Mouse (Mus musculus) kidney, embryonic 15.5 days (tissue): ENCODE results near the gene Ppp1r36. TPM values are rescaled to one million over a fixed set of nuclear protein-coding genes. Genes with fewer than 3 reads are reported as not detected.
"Not testable (repeated sequence)": the region's sequence is repeated elsewhere in the genome, so short reads cannot be mapped to it uniquely, and the experiment has no call there.

Experiments
- ATAC-seq: fragments of 200-750 bp; cut with Nextera tagmentation; replicated peaks from 2 replicates; pipeline ENCODE4 v1.8.0; 2017; ENCODE audit warnings: moderate TSS enrichment; ENCODE audit not compliant: low FRiP score
- H3K27ac ChIP-seq: fragments of 300-500 bp; sonication (generic); 2 replicates; pipeline ENCODE4 v1.5.1; 2015; ENCODE audit warnings: mild to moderate bottlenecking, inconsistent platforms
- H3K27me3 ChIP-seq: fragments of 300-500 bp; sonication (generic); 2 replicates; pipeline ENCODE4 v1.6.1; 2015; ENCODE audit warnings: inconsistent platforms
- H3K36me3 ChIP-seq: fragments of 300-500 bp; sonication (generic); 2 replicates; pipeline ENCODE4 v1.6.1; 2015; ENCODE audit warnings: inconsistent platforms
- H3K4me1 ChIP-seq: fragments of 300-500 bp; sonication (generic); 2 replicates; pipeline ENCODE4 v1.6.1; 2015; ENCODE audit warnings: inconsistent platforms
- H3K4me2 ChIP-seq: fragments of 300-500 bp; sonication (generic); 2 replicates; pipeline ENCODE4 v1.6.1; 2015; ENCODE audit warnings: moderate library complexity, mild to moderate bottlenecking, inconsistent platforms
- H3K4me3 ChIP-seq: fragments of 300-500 bp; sonication (generic); replicated peaks from 2 replicates; pipeline ENCODE4 v1.5.1; 2015; ENCODE audit warnings: mild to moderate bottlenecking, inconsistent platforms
- H3K9ac ChIP-seq: fragments of 300-500 bp; sonication (generic); 2 replicates; pipeline ENCODE4 v1.6.1; 2015; ENCODE audit warnings: mild to moderate bottlenecking, inconsistent platforms
- H3K9me3 ChIP-seq: fragments of 300-500 bp; sonication (generic); replicated peaks from 2 replicates; pipeline ENCODE4 v1.6.1; 2016; ENCODE audit warnings: inconsistent platforms
- WGBS: fragments of 180-500 bp; shearing (Covaris S2); methylation state at CpG from one replicate; pipeline ENCODE4 v1.1.7; 2015; ENCODE audit warnings: mixed read lengths; 5-methylcytosine and 5-hydroxymethylcytosine counted together
- polyA plus RNA-seq: library from polyadenylated mRNA; unstranded; fragments of >200 nt; fragmentation: Nextera tagmentation; extraction: Ambion mirVana; gene quantifications from 2 replicates; pipeline ENCODE4 v1.2.1, GENCODE M21; 2015

The Ppp1r36 gene
- polyA plus RNA-seq, 1 experiment from 2014 or later: 3.1 TPM

DNA sequence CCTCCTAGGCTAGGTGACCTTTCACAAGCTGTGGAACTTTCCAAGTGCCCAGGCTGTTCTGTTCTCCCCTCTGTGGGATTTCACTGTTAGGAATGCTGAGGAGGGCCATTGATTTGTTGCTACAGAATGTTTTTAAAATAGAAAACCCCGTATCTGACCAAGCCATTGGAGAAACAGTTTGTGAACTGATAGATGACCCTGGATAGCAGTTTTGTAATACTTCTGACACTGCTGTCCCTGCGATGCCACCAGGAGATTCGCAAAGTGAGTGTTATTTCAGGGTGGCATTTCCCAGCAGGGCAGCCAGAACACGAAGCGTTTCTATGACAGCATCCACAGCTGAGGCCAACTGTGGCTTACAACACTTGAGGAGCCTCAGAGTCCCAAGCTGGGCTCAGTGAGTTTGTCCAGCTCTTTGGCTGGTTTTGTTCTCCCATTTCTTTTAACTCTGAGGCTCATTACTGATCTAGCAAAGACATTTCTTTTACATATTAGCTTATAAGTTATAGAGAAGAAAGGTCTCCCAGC lies 13.6 kb downstream of the Ppp1r36 start:
- Histone ChIP-seq H3K4me1 (peaks cover 17% of the 10 kb centered on the region), H3K4me3 (no peak overlapping the region), H3K9ac (no peak overlapping the region), H3K27me3 (peaks cover 8% of the 10 kb centered on the region; the same call in 1 of the 2 replicates), H3K4me2 (no peak overlapping the region), H3K9me3 (no peaks in the 10 kb centered on the region), H3K27ac (no peak overlapping the region), H3K36me3 (no peaks in the 10 kb centered on the region)
- 53% methylated on average over 5 of the region's 5 CpGs for WGBS
- ATAC-seq: no peak

DNA sequence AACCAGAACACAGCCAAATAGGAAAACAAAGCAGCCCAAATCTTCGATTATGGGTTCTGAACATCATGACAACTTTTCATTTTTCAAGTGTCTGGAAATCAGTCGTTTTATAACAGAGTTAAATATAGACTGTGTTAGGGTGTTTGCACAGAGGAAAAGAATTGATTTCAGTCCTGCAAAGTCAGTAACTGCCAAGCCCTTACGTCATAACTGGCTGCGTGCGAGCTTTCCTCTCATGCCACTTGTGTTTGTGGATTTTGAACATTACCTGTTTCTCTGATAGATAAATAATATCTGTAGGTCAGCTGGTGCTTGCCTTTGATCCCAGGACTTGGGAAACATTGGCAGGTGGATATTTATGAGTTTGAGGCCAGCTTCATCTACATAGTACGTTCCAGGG lies 14.1 kb downstream of the Ppp1r36 start:
- Histone ChIP-seq H3K4me3 (no peak overlapping the region), H3K27ac (no peak overlapping the region), H3K9me3 (no peaks in the 10 kb centered on the region), H3K36me3 (no peaks in the 10 kb centered on the region), H3K27me3 (peaks cover 13% of the 10 kb centered on the region; the same call in 1 of the 2 replicates), H3K9ac (no peak overlapping the region), H3K4me1 (peaks cover 17% of the 10 kb centered on the region), H3K4me2 (no peak overlapping the region)
- no peak for ATAC-seq
- 89% methylated on average over 6 of the region's 6 CpGs for WGBS

DNA sequence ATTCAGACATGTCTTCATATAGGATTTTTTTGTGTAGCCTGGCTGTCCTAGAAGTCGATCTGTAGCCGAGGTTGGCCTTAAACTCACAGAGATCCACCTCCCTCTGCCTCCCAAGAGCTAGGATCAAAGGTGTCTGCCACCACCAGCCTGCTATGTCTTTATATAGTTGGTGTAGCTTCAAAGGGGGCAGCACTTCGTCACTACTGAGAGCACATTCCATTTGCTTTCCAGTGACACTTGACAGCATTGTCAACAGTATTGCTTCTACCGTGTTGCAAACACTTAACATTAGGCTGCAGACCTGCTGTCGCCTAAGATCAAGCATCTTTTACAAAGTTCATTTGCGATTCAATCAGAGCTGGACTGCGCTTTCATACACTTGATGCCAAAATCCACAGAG lies 16.8 kb downstream of the Ppp1r36 start:
- no peak for ATAC-seq
- Histone ChIP-seq H3K4me3 (no peak overlapping the region), H3K4me2 (no peak overlapping the region), H3K27ac (no peak overlapping the region), H3K36me3 (no peaks in the 10 kb centered on the region), H3K9me3 (no peaks in the 10 kb centered on the region), H3K9ac (no peak overlapping the region), H3K27me3 (peaks cover 9% of the 10 kb centered on the region; the same call in 1 of the 2 replicates), H3K4me1 (peaks cover 12% of the 10 kb centered on the region)
- WGBS: 38% methylated on average over 7 of the region's 7 CpGs

DNA sequence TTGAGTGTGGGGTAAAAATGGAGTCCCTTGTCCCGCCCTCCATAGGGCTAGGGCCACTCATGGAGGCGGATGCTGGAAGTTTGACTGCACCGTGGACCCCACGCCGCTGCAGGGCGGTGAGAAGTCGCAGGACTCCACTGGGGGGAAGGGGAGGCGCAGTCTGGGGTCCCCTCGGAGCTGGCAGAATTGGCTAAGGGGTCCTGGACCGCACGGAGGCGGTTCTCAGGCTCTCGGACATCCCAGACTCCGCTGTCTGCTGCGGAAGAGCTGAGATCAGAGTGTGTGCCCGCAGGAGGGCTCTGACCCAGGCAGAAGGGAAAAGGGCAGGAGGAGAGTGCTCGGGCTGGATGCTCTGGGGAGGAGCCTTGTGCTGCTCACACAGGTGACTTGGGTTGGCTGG lies 17.7 kb downstream of the Ppp1r36 start:
- 2% methylated on average over 17 of the region's 17 CpGs for whole genome bisulfite sequencing
- Histone ChIP-seq H3K27ac (no peak overlapping the region), H3K9me3 (no peaks in the 10 kb centered on the region), H3K27me3 (peaks cover 9% of the 10 kb centered on the region; the same call in 1 of the 2 replicates), H3K4me3 (peak overlapping the region; percentile 44), H3K36me3 (no peaks in the 10 kb centered on the region), H3K4me1 (peaks cover 12% of the 10 kb centered on the region), H3K9ac (peak overlapping the region; percentile 41; the same call in 1 of the 2 replicates), H3K4me2 (peak overlapping the region; percentile 69)
- peak; percentile 80 for ATAC-seq

DNA sequence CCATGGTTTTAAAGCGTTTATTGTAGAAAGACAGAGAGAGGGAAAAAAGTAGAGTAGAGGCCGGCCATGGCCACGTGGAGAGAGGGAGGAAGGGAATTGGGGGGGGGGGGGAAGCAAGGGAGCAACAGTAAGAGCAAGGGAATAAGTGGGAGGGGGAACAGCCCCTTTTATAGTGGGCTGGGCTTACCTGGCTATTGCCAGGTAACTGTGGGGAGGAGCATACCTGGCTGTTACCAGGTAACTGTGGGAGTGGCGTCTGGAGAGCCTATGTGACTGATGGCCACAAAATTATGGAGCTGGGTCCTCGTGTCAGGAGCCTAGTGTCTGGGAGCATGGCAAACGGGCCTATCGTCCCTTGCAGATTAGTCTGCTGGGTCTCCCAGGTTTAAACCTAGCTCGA lies 18.2 kb downstream of the Ppp1r36 start:
- WGBS: 46% methylated on average over 8 of the region's 8 CpGs

DNA sequence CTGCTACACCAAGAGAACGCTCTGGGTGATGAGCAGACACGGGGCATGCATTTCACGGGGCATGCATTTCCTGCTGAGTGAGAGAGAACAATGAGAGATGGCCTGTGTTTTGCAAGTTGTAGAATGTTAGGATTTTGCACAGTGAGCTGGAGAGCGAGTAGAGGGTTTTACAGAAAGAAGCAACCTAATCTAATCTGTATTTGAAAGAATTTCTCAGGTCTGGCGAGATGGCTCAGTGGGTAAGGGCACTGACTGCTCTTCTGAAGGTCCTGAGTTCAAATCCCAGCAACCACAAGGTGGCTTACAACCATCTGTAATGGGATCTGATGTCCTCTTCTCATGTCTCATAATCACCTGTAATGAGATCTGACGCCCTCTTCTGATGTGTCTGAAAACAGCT lies 26.1 kb downstream of the Ppp1r36 start:
- H3K27ac ChIP-seq, ATAC-seq, H3K9me3 ChIP-seq, H3K4me2 ChIP-seq, H3K36me3 ChIP-seq, H3K9ac ChIP-seq, H3K4me3 ChIP-seq, H3K27me3 ChIP-seq: not testable (repeated sequence)
- peaks cover 22% of the 10 kb centered on the region for H3K4me1 ChIP-seq
- 80% methylated on average over 6 of the region's 6 CpGs for WGBS

More for the DNA sequence above, 18.2 kb downstream of the Ppp1r36 start:
- Histone ChIP-seq H3K4me1 (peaks cover 12% of the 10 kb centered on the region), H3K9me3 (no peaks in the 10 kb centered on the region), H3K9ac (peak overlapping the region; percentile 41; the same call in 1 of the 2 replicates), H3K27ac (no peak overlapping the region), H3K4me3 (peak overlapping the region; percentile 44), H3K27me3 (peaks cover 9% of the 10 kb centered on the region; the same call in 1 of the 2 replicates), H3K36me3 (no peaks in the 10 kb centered on the region), H3K4me2 (peak overlapping the region; percentile 69)
- ATAC-seq: no peak; the same call in 1 of the 2 replicates

DNA sequence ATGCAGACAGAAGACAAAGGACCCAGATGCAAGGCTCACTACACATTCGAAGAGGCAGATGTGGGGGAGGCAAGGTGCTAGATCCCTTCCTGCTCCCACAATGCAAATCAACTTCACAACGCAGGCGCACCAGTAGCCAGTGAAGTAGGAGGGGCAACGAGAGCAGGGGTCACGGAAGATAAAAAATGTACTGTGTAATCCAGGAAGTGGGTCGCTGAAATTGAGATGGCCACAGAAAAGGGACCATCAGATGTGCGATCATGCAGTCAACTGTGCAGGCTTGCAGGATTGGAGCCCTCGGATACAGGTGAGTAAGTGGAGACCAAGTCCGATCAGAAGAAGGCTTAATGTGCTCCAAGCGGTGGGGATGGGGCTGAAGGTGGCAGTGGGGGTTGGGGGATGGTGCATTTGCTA lies 27.0 kb downstream of the Ppp1r36 start:
- peaks cover 22% of the 10 kb centered on the region for H3K4me1 ChIP-seq
- no peaks in the 10 kb centered on the region for H3K27me3 ChIP-seq
- H3K27ac ChIP-seq: peak overlapping the region; percentile 47
- WGBS: 28% methylated on average over 10 of the region's 10 CpGs
- peak overlapping the region; percentile 32 for H3K4me2 ChIP-seq
- H3K36me3 ChIP-seq: no peaks in the 10 kb centered on the region
- peak; percentile 22 for ATAC-seq
- no peaks in the 10 kb centered on the region for H3K9me3 ChIP-seq
- peak overlapping the region; percentile 35 for H3K4me3 ChIP-seq
- H3K9ac ChIP-seq: no peak overlapping the region

- H3K9ac ChIP-seq: no peak overlapping the region
- ATAC-seq: no peak
- H3K4me3 ChIP-seq: peak overlapping the region; percentile 35
- no peaks in the 10 kb centered on the region for H3K27me3 ChIP-seq
- H3K27ac ChIP-seq: peak overlapping the region; percentile 47; the same call in 1 of the 2 replicates
- WGBS: 83% methylated on average over 6 of the region's 6 CpGs
- peaks cover 22% of the 10 kb centered on the region for H3K4me1 ChIP-seq
- H3K36me3 ChIP-seq: no peaks in the 10 kb centered on the region
- no peaks in the 10 kb centered on the region for H3K9me3 ChIP-seq
- peak overlapping the region; percentile 32 for H3K4me2 ChIP-seq
Observed at GRCm38 (mm10) chr12:76444862-76445261, 27.5 kb downstream of the Ppp1r36 start.

DNA sequence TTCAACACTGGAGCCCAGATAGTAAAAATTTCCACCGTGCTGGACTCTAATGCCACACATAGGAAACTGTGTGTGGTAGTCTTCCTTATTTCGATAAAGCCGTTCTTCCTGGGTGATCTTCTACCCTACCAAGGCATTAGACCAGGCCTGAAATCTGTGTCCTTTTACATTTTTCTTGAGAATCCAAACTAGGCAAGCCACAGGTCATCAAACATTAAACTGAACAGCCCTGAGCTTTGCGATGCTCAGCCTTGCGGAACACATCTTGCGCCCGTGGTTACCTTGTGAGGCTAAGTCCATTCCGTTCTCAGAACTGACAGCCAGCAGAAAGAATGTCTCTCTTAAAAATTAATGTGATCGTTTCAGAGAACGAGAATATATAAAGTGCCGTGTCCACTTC lies 28.9 kb downstream of the Ppp1r36 start:
- Histone ChIP-seq H3K9me3 (no peaks in the 10 kb centered on the region), H3K27ac (peak overlapping the region; percentile 87), H3K36me3 (no peaks in the 10 kb centered on the region), H3K4me3 (no peak overlapping the region), H3K4me2 (peak overlapping the region; percentile 22), H3K27me3 (no peaks in the 10 kb centered on the region), H3K4me1 (peaks cover 22% of the 10 kb centered on the region), H3K9ac (no peak overlapping the region)
- 45% methylated on average over 11 of the region's 11 CpGs for WGBS
- peak; percentile 73 for ATAC-seq

- Histone ChIP-seq H3K27ac (no peak overlapping the region; the same call in 1 of the 2 replicates), H3K9me3 (no peaks in the 10 kb centered on the region), H3K36me3 (no peaks in the 10 kb centered on the region), H3K27me3 (no peaks in the 10 kb centered on the region), H3K4me1 (peaks cover 22% of the 10 kb centered on the region), H3K4me2 (no peak overlapping the region), H3K4me3 (no peak overlapping the region), H3K9ac (no peak overlapping the region)
- 82% methylated on average over 6 of the region's 6 CpGs for WGBS
- no peak for ATAC-seq
Observed at GRCm38 (mm10) chr12:76448127-76448526, 30.8 kb downstream of the Ppp1r36 start.

GRCm38 (mm10) chr12:76452203-76452602 lies 34.9 kb downstream of the Ppp1r36 start:
- no peaks in the 10 kb centered on the region for H3K27me3 ChIP-seq
- WGBS: 49% methylated on average over 2 of the region's 2 CpGs
- no peaks in the 10 kb centered on the region for H3K9me3 ChIP-seq
- no peaks in the 10 kb centered on the region for H3K4me1 ChIP-seq
- H3K4me2 ChIP-seq: no peak overlapping the region
- H3K27ac ChIP-seq: no peak overlapping the region
- no peaks in the 10 kb centered on the region for H3K36me3 ChIP-seq
- no peak overlapping the region for H3K4me3 ChIP-seq
- ATAC-seq: no peak
- no peak overlapping the region for H3K9ac ChIP-seq

- not testable (repeated sequence) for H3K9ac ChIP-seq, H3K9me3 ChIP-seq, H3K27ac ChIP-seq, H3K4me2 ChIP-seq, ATAC-seq, H3K27me3 ChIP-seq, H3K36me3 ChIP-seq, H3K4me1 ChIP-seq, H3K4me3 ChIP-seq
- 78% methylated on average over 4 of the region's 4 CpGs for WGBS
Observed at GRCm38 (mm10) chr12:76458445-76458844, 41.1 kb downstream of the Ppp1r36 start.

- no peaks in the 10 kb centered on the region for H3K27me3 ChIP-seq
- ATAC-seq: 0 out of 2 replicates have a peak, but pooled peaks have one; percentile 40
- 0 out of 2 replicates have a peak overlapping the region, but pooled peaks have one; percentile 16 for H3K27ac ChIP-seq
- no peak overlapping the region for H3K4me3 ChIP-seq
- H3K9me3 ChIP-seq: no peaks in the 10 kb centered on the region
- WGBS: 40% methylated on average over 4 of the region's 4 CpGs
- H3K36me3 ChIP-seq: no peaks in the 10 kb centered on the region
- no peak overlapping the region for H3K9ac ChIP-seq
- no peak overlapping the region for H3K4me2 ChIP-seq
- peaks cover 14% of the 10 kb centered on the region; the same call in 1 of the 2 replicates for H3K4me1 ChIP-seq
Observed at GRCm38 (mm10) chr12:76459032-76459431, 41.7 kb downstream of the Ppp1r36 start.
